Mouse (Mus musculus) heart, postnatal 0 days (tissue): ENCODE data around the gene Gprin1. TPM values are rescaled to one million over a fixed set of nuclear protein-coding genes. Genes with fewer than 3 reads are reported as not detected.
"Not testable (repeated sequence)": the region's sequence is repeated elsewhere in the genome, so short reads cannot be mapped to it uniquely, and the experiment has no call there.

Experiments used
- ATAC-seq: fragments of 200-750 bp; cut with Nextera tagmentation; 2 replicates; pipeline ENCODE4 v1.8.0; 2017; ENCODE audit warnings: low read depth, moderate number of reproducible peaks, moderate library complexity; ENCODE audit not compliant: insufficient read depth
- DNase-seq: peaks from one replicate; pipeline ENCODE4 v3.0.0-alpha.2; 2016; ENCODE audit warnings: low spot score
- H3K27ac ChIP-seq: fragments of 300-500 bp; sonication (generic); 2 replicates; pipeline ENCODE4 v1.5.1; 2014; ENCODE audit warnings: low read depth, mild to moderate bottlenecking
- H3K27me3 ChIP-seq: fragments of 300-500 bp; sonication (generic); 2 replicates; pipeline ENCODE4 v1.6.1; 2014; ENCODE audit warnings: low read length, mixed read lengths; ENCODE audit not compliant: control insufficient read depth, insufficient read depth
- H3K36me3 ChIP-seq: fragments of 300-500 bp; sonication (generic); replicated peaks from 2 replicates; pipeline ENCODE4 v1.6.1; 2014; ENCODE audit warnings: low read length, mixed read lengths; ENCODE audit not compliant: control insufficient read depth, insufficient read depth
- H3K4me1 ChIP-seq: fragments of 300-500 bp; sonication (generic); 2 replicates; pipeline ENCODE4 v1.6.1; 2014; ENCODE audit warnings: antibody characterized with exemption; ENCODE audit not compliant: control insufficient read depth, insufficient read depth
- H3K4me2 ChIP-seq: fragments of 300-500 bp; sonication (generic); 2 replicates; pipeline ENCODE4 v1.6.1; 2014; ENCODE audit warnings: low read depth, mild to moderate bottlenecking, low read length, moderate library complexity
- H3K4me3 ChIP-seq: fragments of 300-500 bp; sonication (generic); 2 replicates; pipeline ENCODE4 v1.5.1; 2014; ENCODE audit warnings: low read depth, low read length
- H3K9ac ChIP-seq: fragments of 300-500 bp; sonication (generic); replicated peaks from 2 replicates; pipeline ENCODE4 v1.6.1; 2014; ENCODE audit warnings: low read depth, low read length, mixed read lengths
- H3K9me3 ChIP-seq: fragments of 300-500 bp; sonication (generic); replicated peaks from 2 replicates; pipeline ENCODE4 v1.6.1; 2016; ENCODE audit warnings: low read length; ENCODE audit not compliant: control insufficient read depth
- CTCF ChIP-seq: IDR thresholded peaks from 2 replicates; pipeline ENCODE4 v1.5.1; 2016; ENCODE audit warnings: antibody characterized with exemption, control low read depth, low read depth
- EP300 ChIP-seq: IDR thresholded peaks from 2 replicates; pipeline ENCODE4 v1.6.1; 2016; ENCODE audit warnings: antibody characterized with exemption, low read depth
- WGBS: fragments of 180-500 bp; shearing (Covaris S2); extraction: QIAGEN DNeasy Blood & Tissue Kit; methylation state at CpG from one replicate; pipeline ENCODE4 v1.1.7; 2014; 5-methylcytosine and 5-hydroxymethylcytosine counted together
- polyA plus RNA-seq: library from polyadenylated mRNA; unstranded; fragments of >200 nt; fragmentation: Nextera tagmentation; extraction: Ambion mirVana; gene quantifications from 2 replicates; pipeline ENCODE4 v1.2.1, GENCODE M21; 2015
- total RNA-seq: library from RNA; depleted of rRNA; stranded (reverse); fragments of >200 nt; gene quantifications from 2 replicates; pipeline ENCODE4 v1.2.3, GENCODE M21; 2014; ENCODE audit warnings: low replicate concordance

The Gprin1 gene
- total and polyA plus RNA-seq, 2 experiments from 2014 or later: 0.03 TPM; not detected in 1

DNA sequence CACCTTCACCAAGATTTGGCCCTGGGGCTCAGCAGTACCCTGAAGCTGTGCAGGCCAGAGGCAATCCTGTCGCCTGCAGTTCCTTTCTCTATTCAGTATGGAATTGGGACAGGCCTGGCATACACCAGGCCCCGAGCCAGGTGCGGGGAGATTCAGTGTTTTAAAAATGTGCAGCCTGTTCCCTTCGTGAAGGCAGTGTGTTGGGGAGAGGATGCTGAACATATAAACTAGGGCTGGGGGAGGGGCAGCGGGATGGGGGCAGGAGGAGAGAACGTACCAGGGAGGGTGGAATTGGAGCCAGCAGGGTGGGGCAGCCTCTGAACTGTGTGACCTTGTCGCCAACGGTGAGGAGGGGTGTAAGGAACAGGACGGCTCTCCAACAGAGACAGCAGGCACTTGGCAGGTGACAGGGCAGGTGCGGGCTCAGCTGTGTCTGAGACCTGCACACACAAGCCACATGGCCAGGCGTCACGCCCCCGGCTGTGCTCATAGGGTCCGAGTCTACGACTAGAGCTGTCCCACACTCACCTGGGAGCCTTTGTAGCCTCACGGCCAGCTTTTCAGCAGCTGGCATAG, 44.4 kb upstream of the Gprin1 start:
- TF ChIP-seq EP300: no peak
- TF ChIP-seq CTCF: no peak
- Histone ChIP-seq H3K36me3 (no peaks in the 10 kb centered on the region), H3K9me3 (no peaks in the 10 kb centered on the region), H3K4me2 (no peak overlapping the region), H3K27ac (no peak overlapping the region), H3K4me1 (peaks cover 10% of the 10 kb centered on the region), H3K4me3 (no peak overlapping the region), H3K27me3 (peaks cover 31% of the 10 kb centered on the region), H3K9ac (no peak overlapping the region)
- WGBS: 77% methylated on average over 16 of the region's 16 CpGs
- ATAC-seq (no peak), DNase-seq (no peak)

DNA sequence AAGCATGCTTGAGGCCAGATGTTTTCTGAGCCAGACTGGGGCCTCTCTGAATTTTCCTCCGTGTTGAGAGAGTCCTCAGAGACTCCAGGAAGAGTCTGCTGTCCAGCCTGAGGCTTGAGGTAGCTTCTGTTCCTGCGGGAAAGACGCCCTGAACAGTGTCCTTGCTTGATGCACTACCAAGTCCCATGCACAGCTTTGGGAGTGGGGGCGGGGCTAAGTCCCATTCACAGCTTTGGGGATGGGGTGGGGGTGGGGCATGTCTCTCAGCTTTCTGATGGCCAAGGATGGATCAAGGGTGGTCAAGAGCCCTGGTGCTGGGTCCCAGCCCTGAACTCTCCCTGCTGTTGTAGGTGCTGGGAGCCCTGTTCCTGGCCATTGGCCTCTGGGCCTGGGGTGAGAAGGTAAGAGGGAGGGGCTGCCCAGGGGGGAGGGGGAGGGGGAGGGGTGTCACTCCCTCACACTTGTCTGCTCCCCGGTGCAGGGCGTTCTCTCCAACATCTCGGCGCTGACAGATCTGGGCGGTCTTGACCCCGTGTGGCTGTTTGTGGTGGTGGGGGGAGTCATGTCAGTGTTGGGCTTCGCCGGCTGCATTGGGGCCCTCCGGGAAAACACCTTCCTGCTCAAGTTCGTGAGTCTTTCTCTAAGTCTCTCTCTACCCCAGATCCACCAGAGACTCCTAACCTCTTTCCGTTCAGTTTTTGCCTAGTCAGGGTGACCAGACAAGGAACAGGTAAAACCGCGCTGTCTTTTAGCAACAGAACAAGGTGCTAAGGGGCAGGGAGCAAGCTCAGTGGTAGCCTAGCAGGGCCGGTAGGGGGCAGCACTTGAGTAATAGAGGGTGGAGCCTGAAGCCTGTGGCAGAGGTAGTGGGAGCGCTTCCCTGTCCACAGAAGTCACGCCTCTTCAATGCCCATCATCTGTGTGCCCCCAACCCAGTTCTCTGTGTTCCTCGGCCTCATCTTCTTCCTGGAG, 42.9 kb upstream of the Gprin1 start:
- no peak overlapping the region for H3K4me2 ChIP-seq
- no peak overlapping the region for H3K27ac ChIP-seq
- peaks cover 10% of the 10 kb centered on the region for H3K4me1 ChIP-seq
- no peaks in the 10 kb centered on the region for H3K36me3 ChIP-seq
- DNase-seq: no peak
- ATAC-seq: no peak
- H3K27me3 ChIP-seq: peaks cover 28% of the 10 kb centered on the region
- H3K9me3 ChIP-seq: no peaks in the 10 kb centered on the region
- H3K4me3 ChIP-seq: no peak overlapping the region
- no peak overlapping the region for H3K9ac ChIP-seq
- WGBS: 17% methylated on average over 21 of the region's 21 CpGs
- TF ChIP-seq EP300 (no peak), CTCF (peak; percentile 15; the same call in 1 of the 2 replicates)

DNA sequence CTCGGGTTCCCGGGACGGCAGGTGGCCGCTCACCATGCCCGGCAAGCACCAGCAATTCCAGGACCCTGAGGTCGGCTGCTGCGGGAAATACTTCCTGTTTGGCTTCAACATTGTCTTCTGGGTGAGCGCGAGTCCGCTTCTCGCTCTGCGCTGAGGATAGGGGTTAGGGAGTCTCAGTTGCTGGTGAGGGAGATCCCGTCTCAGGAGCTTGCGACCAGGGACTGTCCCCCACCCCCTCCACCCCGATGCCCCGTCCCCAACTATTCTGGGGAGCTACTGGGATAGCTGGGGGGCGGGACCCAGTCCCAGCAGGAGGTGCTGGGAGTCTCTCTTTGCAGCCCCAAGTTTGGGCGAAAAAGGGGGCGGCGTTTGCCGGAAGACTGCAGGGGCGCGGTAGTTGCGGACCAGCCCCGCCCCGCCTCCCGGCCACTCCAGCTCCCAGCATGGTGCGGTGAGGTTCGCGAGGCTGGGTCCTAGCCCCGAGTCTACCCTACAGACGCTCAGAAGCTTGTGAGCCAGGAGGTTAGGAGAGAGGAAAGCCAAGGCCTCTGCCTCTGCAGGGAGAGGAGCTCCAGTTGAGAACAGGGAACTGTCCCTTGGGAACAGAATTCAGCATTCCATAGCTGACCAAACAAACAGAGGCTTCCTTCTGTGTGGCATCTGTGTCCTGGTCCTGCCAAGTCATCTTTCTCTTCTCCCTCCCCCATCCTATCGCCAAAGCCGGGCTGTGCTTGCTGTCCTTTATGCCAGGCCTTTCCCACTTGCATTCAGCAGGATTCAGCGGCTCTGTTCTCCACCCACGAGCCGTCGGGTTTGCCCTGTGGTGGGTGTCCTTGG, 40.1 kb upstream of the Gprin1 start:
- peak; percentile 34; the same call in 1 of the 2 replicates for ATAC-seq
- 2% methylated on average over 33 of the region's 38 CpGs for WGBS
- Histone ChIP-seq H3K36me3 (no peaks in the 10 kb centered on the region), H3K4me3 (peak overlapping the region; percentile 66), H3K9ac (peak overlapping the region; percentile 38; the same call in 1 of the 2 replicates), H3K27ac (no peak overlapping the region), H3K4me2 (peak overlapping the region; percentile 94), H3K9me3 (no peaks in the 10 kb centered on the region), H3K4me1 (peaks cover 10% of the 10 kb centered on the region), H3K27me3 (peaks cover 26% of the 10 kb centered on the region)
- DNase-seq: peak; percentile 16
- TF ChIP-seq EP300 (no peak), CTCF (no peak)

DNA sequence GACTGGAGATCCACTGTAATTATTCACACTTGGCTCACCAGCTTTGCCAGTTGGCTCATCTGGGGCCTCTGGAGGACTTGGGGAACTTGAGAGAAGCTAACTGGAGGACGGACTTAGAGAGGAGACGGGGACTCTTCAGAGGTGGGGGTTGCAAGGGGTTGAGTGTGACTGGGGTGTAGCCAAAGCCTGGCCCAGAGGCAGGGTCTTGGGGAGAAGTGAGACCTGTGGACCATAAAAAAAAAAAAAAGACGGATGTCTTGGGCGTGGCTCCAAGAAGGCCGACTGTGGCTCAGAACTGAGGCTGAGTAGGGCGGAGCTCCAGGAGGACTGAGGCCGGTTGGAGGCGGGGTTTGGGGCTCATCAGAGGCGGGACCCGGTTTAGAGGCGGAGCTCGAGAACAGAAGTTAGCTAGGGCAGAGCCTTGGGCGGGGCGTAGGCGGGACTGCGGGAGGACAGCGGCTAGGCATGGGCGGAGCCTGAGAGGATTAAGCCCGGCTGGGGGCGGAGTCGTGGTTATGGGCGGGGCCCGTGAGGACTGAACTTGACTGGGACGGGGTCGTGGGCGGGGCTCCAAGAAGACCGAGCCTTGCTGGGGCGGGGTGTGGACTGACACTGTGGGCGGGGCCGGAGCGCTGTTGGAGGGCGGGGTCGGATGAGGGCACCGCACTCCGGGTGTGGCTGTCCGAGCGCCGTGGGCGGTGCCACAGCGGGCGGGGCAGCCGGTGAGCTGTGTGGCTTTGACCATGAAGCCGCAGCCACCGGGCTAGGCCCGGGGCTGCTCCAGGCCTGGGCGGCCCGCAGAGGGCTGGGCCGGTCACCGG, 39.3 kb upstream of the Gprin1 start, which contains the start of gene Tspan17:
Gene Tspan17 (plus strand): TSS at position 638 of the 821 bp plus-strand sequence.
- Histone ChIP-seq H3K9ac (peak within 1 kb of the TSS; percentile 38; the same call in 1 of the 2 replicates), H3K27me3 (peaks cover 26% of the 10 kb centered on the region), H3K27ac (no peak within 1 kb of the TSS), H3K9me3 (no peaks in the 10 kb centered on the region), H3K4me3 (peak within 1 kb of the TSS; percentile 66), H3K36me3 (no peaks in the 10 kb centered on the region), H3K4me1 (peaks cover 10% of the 10 kb centered on the region), H3K4me2 (peak within 1 kb of the TSS; percentile 94)
- peak; percentile 85 for ATAC-seq
- DNase-seq: peak; percentile 84
- no peak for TF ChIP-seq EP300
- no peak for TF ChIP-seq CTCF
- 2% methylated on average over 46 of the region's 49 CpGs for WGBS

DNA sequence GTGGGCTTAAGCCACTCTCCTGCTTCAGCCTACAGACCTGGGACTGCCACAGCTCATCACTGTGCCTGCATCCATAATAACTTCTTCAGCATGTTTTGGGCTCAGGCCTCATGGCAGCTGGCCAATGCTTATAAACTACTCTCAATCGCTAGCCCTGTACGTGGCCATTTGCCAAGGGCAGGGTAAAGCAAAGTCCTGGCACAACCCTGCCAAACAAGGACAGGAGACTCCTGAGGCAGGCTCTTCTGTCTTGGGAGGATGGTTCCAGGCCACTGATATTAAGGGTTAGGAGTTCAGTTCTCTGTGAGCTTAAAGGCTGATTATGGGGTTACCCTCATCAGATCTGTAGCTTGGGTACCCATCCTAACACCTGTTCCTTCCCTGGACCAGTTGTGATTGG, 37.9 kb upstream of the Gprin1 start:
- not testable (repeated sequence) for H3K4me3 ChIP-seq, H3K4me1 ChIP-seq, H3K9me3 ChIP-seq, H3K27ac ChIP-seq, H3K4me2 ChIP-seq, ATAC-seq, DNase-seq, H3K9ac ChIP-seq, H3K36me3 ChIP-seq
- H3K27me3 ChIP-seq: peaks cover 26% of the 10 kb centered on the region
- WGBS: 26% methylated on average over 2 of the region's 2 CpGs
